Mouse (Mus musculus) frontal cortex, adult 2 months (tissue): ENCODE measurements around the gene Tnrc6b. TPM values are rescaled to one million over a fixed set of nuclear protein-coding genes. Genes with fewer than 3 reads are reported as not detected.
"Not testable (repeated sequence)": the region's sequence is repeated elsewhere in the genome, so short reads cannot be mapped to it uniquely, and the experiment has no call there.

Experiments used
- DNase-seq, 2 experiments: peaks; one replicate each; pipeline ENCODE4 v3.0.0; 2022; ENCODE audit warnings: low spot score in 1 of 2; ENCODE audit errors: extremely low spot score in 1 of 2
- polyA plus RNA-seq: library from polyadenylated mRNA; depleted of rRNA; stranded (reverse); fragments of >200 nt; gene quantifications from 2 replicates; pipeline ENCODE4 v1.2.3, GENCODE M21; 2012

The Tnrc6b gene
- polyA plus RNA-seq, 1 experiment: 43.0 TPM

GRCm38 (mm10) chr15:80735708-80736107 is 24.6 kb downstream of the Tnrc6b start:
- not testable (repeated sequence) for DNase-seq

- DNase-seq: no peak
Measured at GRCm38 (mm10) chr15:80736553-80736952, 25.4 kb downstream of the Tnrc6b start.

- DNase-seq: no peak
Measured at GRCm38 (mm10) chr15:80738244-80738643, 27.1 kb downstream of the Tnrc6b start.

- DNase-seq: no peak
Measured at GRCm38 (mm10) chr15:80739972-80740371, 28.9 kb downstream of the Tnrc6b start.

GRCm38 (mm10) chr15:80741836-80742235 is 30.7 kb downstream of the Tnrc6b start:
- no peak for DNase-seq

- DNase-seq: no peak
Measured at GRCm38 (mm10) chr15:80742991-80743474, 31.9 kb downstream of the Tnrc6b start.

- no peak for DNase-seq
Measured at GRCm38 (mm10) chr15:80743606-80744005, 32.5 kb downstream of the Tnrc6b start.

GRCm38 (mm10) chr15:80744667-80745422 is 33.7 kb downstream of the Tnrc6b start:
- no peak for DNase-seq

- DNase-seq: no peak
Measured at GRCm38 (mm10) chr15:80748979-80749378, 37.9 kb downstream of the Tnrc6b start.

- DNase-seq: no peak
Measured at GRCm38 (mm10) chr15:80753351-80753750, 42.2 kb downstream of the Tnrc6b start.

GRCm38 (mm10) chr15:80754103-80754502 is 43.0 kb downstream of the Tnrc6b start:
- no peak for DNase-seq

- DNase-seq: no peak
Measured at GRCm38 (mm10) chr15:80759451-80759850, 48.3 kb downstream of the Tnrc6b start.

GRCm38 (mm10) chr15:80760504-80760903 is 49.4 kb downstream of the Tnrc6b start:
- DNase-seq: no peak

GRCm38 (mm10) chr15:80760935-80761334 is 49.8 kb downstream of the Tnrc6b start:
- DNase-seq: no peak

- no peak for DNase-seq
Measured at GRCm38 (mm10) chr15:80762621-80763020, 51.5 kb downstream of the Tnrc6b start.

- no peak for DNase-seq
Measured at GRCm38 (mm10) chr15:80764666-80765065, 53.6 kb downstream of the Tnrc6b start.

- no peak for DNase-seq
Measured at GRCm38 (mm10) chr15:80765381-80765780, 54.3 kb downstream of the Tnrc6b start.

- no peak for DNase-seq
Measured at GRCm38 (mm10) chr15:80768216-80768615, 57.1 kb downstream of the Tnrc6b start.

GRCm38 (mm10) chr15:80771926-80772441 is 60.9 kb downstream of the Tnrc6b start:
- no peak for DNase-seq

GRCm38 (mm10) chr15:80774666-80775065 is 63.6 kb downstream of the Tnrc6b start:
- DNase-seq: no peak

GRCm38 (mm10) chr15:80779006-80779405 is 67.9 kb downstream of the Tnrc6b start:
- no peak for DNase-seq

GRCm38 (mm10) chr15:80780154-80780751 is 69.1 kb downstream of the Tnrc6b start:
- no peak for DNase-seq
